Mouse (Mus musculus) CH12.LX (cell line): ENCODE measurements around the gene Zc3h7b.

Source experiments
- CTCF ChIP-seq, 2 experiments: IDR thresholded peaks in 1 of 2; conservative IDR thresholded peaks in 1 of 2; 2 replicates each; pipeline ENCODE4 v1.5.1; 2011 to 2012; ENCODE audit warnings: low read depth in 2 of 2, low read length in 2 of 2, improper control_type of control experiment in 1 of 2, inconsistent platforms in 1 of 2, mild to moderate bottlenecking in 1 of 2, moderate library complexity in 1 of 2
- POLR2A ChIP-seq: IDR thresholded peaks from 2 replicates; pipeline ENCODE4 v1.6.1; 2011; ENCODE audit warnings: low read depth, mild to moderate bottlenecking, improper control_type of control experiment, low read length
- TCF12 ChIP-seq: IDR thresholded peaks from 2 replicates; pipeline ENCODE4 v1.6.1; 2014; ENCODE audit warnings: low read depth, mild to moderate bottlenecking, inconsistent platforms, low read length, improper control_type of control experiment
- ZNF384 ChIP-seq: IDR thresholded peaks from 2 replicates; pipeline ENCODE4 v1.6.1; 2012; ENCODE audit warnings: low read depth, low read length, improper control_type of control experiment, inconsistent platforms

GRCm38 (mm10) chr15:81700601-81701000 lies 44.3 kb upstream of the Zc3h7b start:
- TF ChIP-seq POLR2A = no peak
- TF ChIP-seq CTCF (conservative IDR thresholded peaks at IDR 0.05 in 1 of 2, IDR thresholded peaks at IDR 0.05 in 1 of 2; ENCODE audit: low read depth in 2 of 2, low read length in 2 of 2) = no peak
- TF ChIP-seq TCF12 = no peak
- no peak for TF ChIP-seq ZNF384
